In the genomic region with DNA sequence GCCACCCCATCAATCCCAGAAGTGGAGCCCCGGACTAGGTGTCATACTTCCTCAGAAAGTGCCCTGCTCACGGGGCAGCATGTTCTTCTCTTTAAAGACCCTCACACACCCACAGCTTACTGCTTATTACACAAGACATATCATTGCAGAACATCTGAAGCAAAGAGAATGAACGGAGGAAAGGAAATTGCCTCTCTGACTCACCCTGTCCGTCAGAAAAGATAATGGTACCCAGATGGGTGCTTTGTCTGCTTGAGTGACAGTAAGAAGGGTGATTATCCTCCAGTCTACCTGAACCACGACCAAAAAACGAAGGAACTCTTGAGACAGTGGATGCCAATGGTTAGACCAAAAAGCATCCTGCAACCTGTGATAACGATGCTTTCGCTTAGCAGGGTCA, we compare ENCODE assay signal across 16 mouse cellular contexts. TPM values are rescaled to one million over a fixed set of nuclear protein-coding genes. Genes with fewer than 3 reads are reported as not detected.
"Had no signal": no experiment of that assay in that cellular context is flagged by ENCODE, and none has a peak within 500 bp of the region (broad histone marks: within the 10 kb centered on the region; RNA-seq: fewer than 3 reads in every experiment).

No protein-coding gene starts in this region.

- H3K27me3 ChIP-seq: neural tube, embryonic 15.5 days; stomach, embryonic 15.5 days had no signal

- H3K4me2 ChIP-seq: neural tube, embryonic 13.5 days; neural tube, embryonic 15.5 days; stomach, embryonic 15.5 days had no signal

- H3K9ac ChIP-seq: neural tube, embryonic 13.5 days; neural tube, embryonic 15.5 days; stomach, embryonic 15.5 days had no signal

- H3K27ac ChIP-seq: neural tube, embryonic 13.5 days; neural tube, embryonic 15.5 days; stomach, embryonic 15.5 days; stomach, postnatal 0 days had no signal

- H3K4me3 ChIP-seq: neural tube, embryonic 13.5 days; neural tube, embryonic 15.5 days; stomach, embryonic 15.5 days had no signal

- H3K36me3 ChIP-seq: neural tube, embryonic 13.5 days; neural tube, embryonic 15.5 days; stomach, embryonic 15.5 days had no signal

- H3K9me3 ChIP-seq: neural tube, embryonic 13.5 days; neural tube, embryonic 15.5 days; stomach, embryonic 15.5 days had no signal

- DNase-seq: right cerebral cortex, adult 18-20 months; right cerebral cortex, postnatal 14 days; right cerebral cortex, postnatal 25 days; right cerebral cortex, postnatal 4 days; spleen, adult 18-20 months; thymus, adult 18-20 months; thymus, adult 2 months; thymus, postnatal 14 days; thymus, postnatal 25 days; thymus, postnatal 36 days; thymus, postnatal 4 days had no signal

RNA-seq across cellular contexts. Expression of a gene that starts 4.4 kb away (rescaled TPM):
- total RNA-seq: neutrophil, adult 5-6 weeks had no signal
